20 mouse cellular contexts compared by ENCODE assay signal in genomic region chr9:77507743-77508394, GRCm38 (mm10). TPM values are rescaled to one million over a fixed set of nuclear protein-coding genes. Genes with fewer than 3 reads are reported as not detected.
DNase-seq lines count a peak whose midpoint lies in the region; ATAC-seq lines count a peak whose summit lies in the region.
"Had no signal": no experiment of that assay in that cellular context is flagged by ENCODE, and none has a peak within 500 bp of the region (broad histone marks: within the 10 kb centered on the region; RNA-seq: fewer than 3 reads in every experiment).

No protein-coding gene starts in this region.

- ATAC-seq in common myeloid progenitor, adult 5-6 weeks (replicated peaks; ENCODE audit: low read depth, poor library complexity, severe bottlenecking): 0 out of 2 replicates have a peak, but pooled peaks have one; percentile 42
- peak; percentile 74 for ATAC-seq in granulocyte monocyte progenitor cell, adult 5-6 weeks (replicated peaks; ENCODE audit: poor library complexity, severe bottlenecking)
- ATAC-seq in megakaryocyte progenitor cell, adult 5-6 weeks (replicated peaks; ENCODE audit: poor library complexity): peak; percentile 55
- ATAC-seq: activated CD4-positive, CD25-positive, alpha-beta regulatory T cell, adult 4 months; CD4-positive, CD25-positive, alpha-beta regulatory T cell, adult 4 months; forebrain, embryonic 13.5 days; forebrain, postnatal 0 days; Patski had no signal

- DNase-seq in testis, postnatal 10 days (ENCODE audit: low spot score): peak; percentile 6
- DNase-seq in testis, postnatal 14 days (ENCODE audit: low spot score): no peak
- DNase-seq in layer of hippocampus, postnatal 10 days (ENCODE audit: low spot score in 2 of 2): no peak
- no peak for DNase-seq in B cell, adult 2 months
- DNase-seq: adrenal gland, adult 8-10 months; adrenal gland, postnatal 14 days; adrenal gland, postnatal 36 days; cerebellum, adult 18-20 months; cerebellum, adult 8-10 months; cerebellum, adult 9-11 months; cerebellum, postnatal 14 days; cerebellum, postnatal 36 days; forebrain, postnatal 0 days had no signal

RNA-seq across cellular contexts. Expression of gene Lrrc1, which starts 36.8 kb away (rescaled TPM):
- total RNA-seq in common myeloid progenitor, adult 5-6 weeks (2017): 12.2 and 15.8 TPM in 2 replicates
- 16.3 and 17.1 TPM in 2 replicates for total RNA-seq in granulocyte monocyte progenitor cell, adult 5-6 weeks (2014; fragmentation: Nextera tagmentation)
- total RNA-seq in granulocyte monocyte progenitor cell, adult 5-6 weeks (2017): 9.5 and 10.9 TPM in 2 replicates
- 9.1 and 10.2 TPM in 2 replicates for total RNA-seq in megakaryocyte progenitor cell, adult 5-6 weeks (2015)
- total RNA-seq in megakaryocyte progenitor cell, adult 5-6 weeks (2017): 13.8 and 17.2 TPM in 2 replicates
- total RNA-seq in layer of hippocampus, postnatal 10 days (2021): 1 to 10 TPM; 7.4 to 9.2 TPM
